Mouse (Mus musculus) ovary, postnatal 10 days (tissue): ENCODE measurements around the gene Map6.

ENCODE experiments used
- DNase-seq: peaks from one replicate; pipeline ENCODE4 v3.0.0; 2022; ENCODE audit warnings: low spot score

Map6 gene

DNA sequence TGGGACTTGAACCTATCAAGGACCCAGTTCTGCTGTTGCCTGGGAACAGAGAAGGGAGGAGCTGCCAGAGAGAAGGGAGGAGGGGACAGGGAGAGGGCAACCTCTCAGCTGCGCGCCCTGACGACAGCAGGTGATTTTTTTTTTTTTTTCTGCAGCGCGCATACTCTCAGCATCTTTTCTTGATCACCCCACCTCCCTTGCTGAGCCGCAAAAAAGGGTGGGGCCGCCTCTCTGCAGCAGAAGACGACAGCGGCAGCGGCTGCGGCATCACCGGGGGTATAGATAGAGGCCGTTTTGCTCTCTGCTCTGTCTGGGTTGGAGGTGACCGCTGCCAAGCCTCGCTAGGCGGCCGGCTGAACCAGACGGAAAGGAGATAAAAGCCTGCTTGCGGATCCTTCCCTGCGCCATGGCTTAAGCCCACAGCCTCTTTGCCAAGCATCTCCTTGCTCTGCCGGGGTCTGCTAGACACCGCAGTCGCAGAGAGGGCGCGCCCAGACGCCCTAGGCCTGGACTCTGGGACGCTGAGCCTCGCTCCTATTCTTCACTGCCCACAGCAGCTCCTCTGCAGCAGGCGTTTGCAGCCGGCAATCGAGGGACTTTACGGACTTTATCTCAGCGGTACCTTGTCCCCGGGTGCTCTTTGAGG lies at the start of gene Map6:
TSS of gene Map6 (plus strand) at position 197 of the 646 bp plus-strand sequence.
- DNase-seq = no peak

GRCm38 (mm10) chr7:99224225-99224624 lies 43.0 kb upstream of the Map6 start:
- DNase-seq = no peak

DNA sequence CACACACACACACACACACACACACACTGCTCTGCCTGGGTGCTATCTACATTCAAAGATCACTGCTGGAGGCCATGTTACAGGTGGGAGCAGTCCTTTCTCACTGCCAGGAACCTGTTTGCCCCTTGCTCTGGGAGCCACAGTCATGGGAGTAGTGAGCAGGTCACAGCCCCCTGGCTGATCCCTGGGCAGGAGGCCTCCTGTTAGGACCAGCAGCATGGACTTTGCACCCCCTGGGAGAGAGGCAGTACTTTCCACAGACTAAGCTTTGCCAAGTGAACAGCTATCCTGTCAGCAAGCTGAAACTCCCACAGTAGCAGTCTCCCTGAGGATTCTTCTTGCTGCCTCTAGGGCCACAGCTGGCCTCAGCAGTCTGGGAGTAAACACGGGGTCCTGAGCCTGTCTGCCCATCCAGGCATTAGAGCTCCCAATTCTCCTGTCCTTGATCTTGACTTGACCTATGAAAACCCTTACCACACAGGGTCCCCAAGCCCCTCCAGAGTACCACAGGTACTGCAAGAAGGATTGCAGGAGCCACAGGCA lies 42.5 kb upstream of the Map6 start:
- DNase-seq = no peak

DNA sequence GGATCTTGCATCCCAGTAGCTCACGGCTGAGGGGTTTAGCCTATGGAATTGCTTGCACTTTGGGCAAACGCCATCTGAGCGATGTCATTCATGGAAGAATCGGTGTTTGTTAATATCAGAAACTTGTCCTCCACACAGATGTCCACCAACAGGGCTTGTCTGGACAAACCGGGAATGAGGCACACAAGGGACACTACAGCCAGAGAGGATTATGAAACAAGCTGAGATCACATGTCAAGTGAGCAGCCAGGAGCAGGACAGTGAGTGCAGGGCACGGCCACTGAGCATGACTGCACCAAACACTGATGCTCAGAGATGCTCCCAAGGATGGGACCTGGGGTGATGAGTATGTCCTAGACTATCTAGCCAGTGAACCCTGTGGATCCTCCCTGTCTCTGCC lies 41.8 kb upstream of the Map6 start:
- DNase-seq = no peak

- DNase-seq = no peak
These were observed 40.6 kb upstream of the Map6 start for GRCm38 (mm10) chr7:99226662-99227061.

DNA sequence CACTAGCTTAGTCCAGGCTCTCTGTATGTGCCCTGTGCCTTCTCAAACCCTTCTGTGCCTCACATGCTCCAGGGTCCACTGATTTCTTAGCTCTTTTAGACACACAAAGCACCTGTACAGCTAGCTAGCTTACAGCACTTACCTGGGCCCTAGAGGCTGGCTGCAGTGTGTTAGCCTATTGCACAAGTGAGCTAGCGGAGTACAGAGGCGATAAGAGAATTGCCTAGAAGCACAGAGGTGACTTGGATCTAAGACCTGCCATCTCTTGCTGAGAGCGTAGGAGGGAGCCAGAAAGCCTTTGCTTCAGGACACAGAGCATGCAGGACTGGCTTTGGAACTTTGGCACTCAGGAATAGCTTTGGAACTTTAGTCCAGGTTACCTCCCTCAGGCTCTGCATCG lies 40.0 kb upstream of the Map6 start:
- DNase-seq = no peak

- no peak for DNase-seq
These were observed 38.4 kb upstream of the Map6 start for GRCm38 (mm10) chr7:99228825-99229224.

DNA sequence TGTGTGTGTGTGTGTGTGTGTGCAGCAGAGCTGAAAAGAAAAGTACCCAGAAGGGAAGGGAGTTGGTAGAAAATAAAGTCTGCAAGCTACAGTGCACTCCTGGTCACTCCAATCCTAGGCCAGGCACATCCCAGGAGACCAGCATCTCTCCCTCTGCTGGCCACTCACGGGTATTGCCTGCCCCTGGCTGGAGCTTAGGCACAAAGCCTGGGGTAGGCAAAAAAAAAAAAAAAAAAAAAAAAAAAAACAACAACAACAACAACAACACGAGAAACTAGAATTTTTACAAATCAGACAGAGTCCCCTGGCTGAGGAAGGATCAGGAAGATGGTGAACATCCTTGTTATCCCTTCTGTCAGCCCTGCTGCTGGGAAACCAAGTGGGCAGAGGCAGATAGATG lies 37.8 kb upstream of the Map6 start:
- DNase-seq = no peak

- no peak for DNase-seq
These were observed 37.0 kb upstream of the Map6 start for GRCm38 (mm10) chr7:99230061-99230747.

DNA sequence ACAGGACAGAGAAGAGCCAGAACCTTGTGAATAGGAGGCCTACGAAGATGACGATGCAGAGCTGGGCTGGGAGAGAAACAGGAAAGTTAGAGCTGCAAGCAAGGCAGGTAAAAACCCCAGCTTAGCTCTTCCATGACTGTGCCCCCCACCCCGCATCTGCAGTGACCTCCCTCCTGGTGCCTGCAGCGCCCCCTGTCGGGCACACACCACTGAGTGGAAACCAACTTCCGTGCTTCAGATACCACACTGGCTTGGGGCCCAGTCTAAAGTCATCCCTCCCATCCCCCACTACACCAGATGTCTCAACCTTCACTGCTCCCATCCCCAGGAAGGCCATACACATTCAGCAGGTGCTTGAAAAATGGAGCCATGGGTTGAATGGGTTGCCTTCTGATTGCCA lies 34.7 kb upstream of the Map6 start:
- no peak for DNase-seq

GRCm38 (mm10) chr7:99234916-99235315 lies 32.3 kb upstream of the Map6 start:
- no peak for DNase-seq

- DNase-seq = no peak
These were observed 31.6 kb upstream of the Map6 start for GRCm38 (mm10) chr7:99235657-99236056.

- no peak for DNase-seq
These were observed 30.2 kb upstream of the Map6 start for GRCm38 (mm10) chr7:99236888-99237660.

DNA sequence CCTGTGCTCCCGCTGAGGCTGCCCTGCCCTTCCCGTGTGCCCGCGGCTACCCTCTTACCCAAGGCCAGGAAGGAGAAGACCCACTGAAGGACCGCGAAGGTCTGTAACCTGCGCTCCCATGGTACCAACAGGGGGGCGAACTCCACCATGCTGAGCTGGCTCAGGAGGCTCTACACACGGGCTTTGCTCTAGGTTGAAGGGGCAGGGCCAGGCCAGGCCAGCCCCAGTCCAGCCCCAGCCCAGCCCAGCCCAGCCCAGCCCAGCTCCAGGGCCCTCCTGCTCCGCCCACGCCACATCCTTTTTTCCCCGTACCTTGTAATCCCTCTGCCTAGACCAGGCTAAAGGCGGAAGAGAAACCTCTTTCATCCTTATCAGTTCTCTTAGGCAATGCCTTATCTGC lies 28.8 kb upstream of the Map6 start, which contains the start of gene Mogat2:
TSS of gene Mogat2 (minus strand) at position 203 of the 400 bp plus-strand sequence.
- DNase-seq = no peak

DNA sequence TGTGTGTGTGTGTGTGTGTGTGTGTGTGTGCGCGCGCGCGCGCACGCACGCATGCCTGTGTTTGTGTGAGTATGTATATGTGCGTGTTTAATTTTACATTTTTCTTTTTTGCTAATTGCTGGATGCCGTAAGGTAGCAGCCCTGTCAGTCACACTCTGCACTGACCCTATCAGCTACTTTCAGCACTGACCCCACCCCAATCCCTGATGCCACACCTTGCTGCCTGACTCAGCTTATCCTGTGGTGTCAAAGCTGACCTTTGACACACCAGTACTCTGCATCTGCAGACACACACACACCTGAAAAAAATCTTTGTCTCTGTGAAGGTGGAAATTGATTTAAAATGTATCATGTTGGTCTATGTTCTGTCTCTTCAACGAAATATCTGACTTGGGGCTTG lies 25.1 kb upstream of the Map6 start:
- DNase-seq = no peak

DNA sequence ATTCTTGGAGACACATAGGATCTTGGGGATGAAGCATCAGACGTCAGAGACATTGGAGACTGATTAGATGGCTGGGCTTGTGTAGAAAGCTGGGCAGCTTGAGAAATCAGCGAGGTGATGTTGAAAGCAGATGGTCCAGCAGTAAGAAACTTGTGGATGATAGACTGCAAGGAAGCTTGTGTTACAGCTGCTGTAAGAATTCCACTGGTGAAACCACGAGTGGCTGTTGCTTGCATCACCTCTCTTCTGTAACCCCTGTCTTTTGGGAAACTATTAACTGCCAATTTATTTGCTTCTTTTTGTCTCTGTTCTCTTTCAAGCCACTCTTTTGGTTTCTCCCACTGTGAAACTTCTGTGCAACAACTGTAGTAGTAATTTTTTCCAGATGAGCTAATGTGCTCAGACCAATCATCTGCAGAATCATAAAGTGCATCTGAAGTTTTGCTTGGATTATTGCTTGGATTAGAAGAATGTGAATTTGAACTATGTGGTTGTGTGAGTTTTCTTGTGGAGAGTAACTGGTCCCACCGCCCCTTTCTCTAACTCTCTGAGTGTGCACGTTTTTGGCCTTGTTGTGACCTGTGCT lies 19.0 kb upstream of the Map6 start:
- no peak for DNase-seq

DNA sequence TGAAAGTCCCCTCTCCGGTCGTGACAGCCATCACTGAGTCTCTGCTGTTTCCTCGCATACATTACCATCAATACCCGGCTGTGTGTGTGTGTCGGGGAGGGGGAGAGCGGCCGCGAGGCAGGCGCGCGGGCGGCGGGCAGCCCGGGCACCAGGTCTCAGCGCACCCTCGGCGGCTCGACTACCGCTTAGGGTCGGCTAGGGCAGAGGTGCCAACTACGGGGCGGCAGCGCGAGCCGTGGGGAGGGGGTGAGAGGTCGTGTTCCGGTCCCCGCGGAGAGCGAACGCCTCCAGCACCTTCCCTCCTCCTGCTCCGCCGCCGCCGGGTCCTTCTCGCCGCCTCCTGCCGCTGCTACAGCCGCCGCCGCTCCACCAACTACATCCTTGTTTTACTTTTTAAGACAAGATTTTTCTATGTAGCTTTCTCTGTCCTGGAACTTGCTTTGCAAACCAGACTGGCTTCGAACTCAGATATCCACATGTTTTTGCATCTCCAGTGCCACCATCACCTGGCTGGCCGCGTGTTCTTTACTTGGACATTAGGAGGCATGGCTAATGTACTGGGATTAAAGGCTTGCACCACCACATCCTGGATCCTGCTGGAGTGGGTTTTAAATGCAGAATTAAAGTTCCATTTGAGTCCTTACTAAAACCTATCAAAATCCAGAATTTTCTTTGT lies 18.2 kb upstream of the Map6 start:
- DNase-seq = no peak

DNA sequence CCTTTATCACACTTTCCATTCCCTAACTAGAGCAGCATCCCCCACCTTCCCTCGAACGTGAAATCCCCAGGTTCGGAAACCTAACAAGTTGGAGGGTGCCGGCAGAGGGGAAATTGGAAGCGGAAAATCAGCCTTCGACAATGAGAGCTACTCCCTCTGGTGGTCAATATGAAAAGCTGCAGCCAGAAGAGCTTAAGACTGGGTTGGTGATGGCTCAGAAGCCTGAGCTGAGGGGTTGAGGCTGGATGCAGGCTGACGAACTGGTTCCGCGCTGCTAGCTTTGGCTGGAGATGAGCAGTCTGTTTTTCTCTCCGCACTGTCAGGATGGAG lies 17.7 kb upstream of the Map6 start:
- no peak for DNase-seq

DNA sequence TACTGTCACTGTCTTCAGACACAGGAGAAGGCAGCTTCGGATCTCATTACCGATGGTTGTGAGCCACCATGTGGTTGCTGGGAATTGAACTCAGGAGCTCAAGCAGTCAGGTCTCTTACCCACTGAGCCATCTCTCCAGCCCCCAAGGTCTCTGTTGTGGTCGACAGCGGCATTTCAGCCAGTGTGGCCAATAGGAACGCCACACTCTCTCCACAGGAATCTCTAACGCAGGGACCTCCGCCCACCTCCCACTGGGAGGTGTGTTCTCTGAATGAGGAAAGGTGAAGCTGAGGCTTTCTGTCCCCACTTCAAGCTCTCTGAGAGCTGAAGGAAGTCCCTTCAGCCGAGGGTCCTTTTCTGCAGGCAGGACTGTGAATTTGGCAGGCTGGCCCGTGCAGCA lies 16.9 kb upstream of the Map6 start:
- no peak for DNase-seq

DNA sequence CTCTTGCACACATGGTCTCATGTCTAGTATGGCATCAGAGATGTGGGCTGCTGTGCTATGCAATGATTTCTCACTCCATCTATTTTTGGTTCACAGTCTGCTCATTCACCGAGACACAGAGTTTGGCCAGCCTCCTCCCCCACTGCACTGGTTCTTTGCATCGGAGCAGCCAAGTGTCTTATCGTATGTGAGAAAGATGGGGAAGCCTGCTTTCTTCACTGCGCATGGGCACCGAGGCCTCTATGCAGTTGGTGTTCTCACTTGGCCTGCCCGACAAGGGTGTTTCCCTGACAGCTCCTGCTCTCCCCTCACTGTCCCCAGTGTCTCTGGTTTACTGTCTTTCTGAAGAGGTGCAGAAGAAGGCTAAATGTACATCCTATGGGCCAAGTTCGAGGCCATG lies 12.2 kb upstream of the Map6 start:
- DNase-seq = no peak

GRCm38 (mm10) chr7:99261900-99262299 lies 5.3 kb upstream of the Map6 start:
- DNase-seq = no peak

DNA sequence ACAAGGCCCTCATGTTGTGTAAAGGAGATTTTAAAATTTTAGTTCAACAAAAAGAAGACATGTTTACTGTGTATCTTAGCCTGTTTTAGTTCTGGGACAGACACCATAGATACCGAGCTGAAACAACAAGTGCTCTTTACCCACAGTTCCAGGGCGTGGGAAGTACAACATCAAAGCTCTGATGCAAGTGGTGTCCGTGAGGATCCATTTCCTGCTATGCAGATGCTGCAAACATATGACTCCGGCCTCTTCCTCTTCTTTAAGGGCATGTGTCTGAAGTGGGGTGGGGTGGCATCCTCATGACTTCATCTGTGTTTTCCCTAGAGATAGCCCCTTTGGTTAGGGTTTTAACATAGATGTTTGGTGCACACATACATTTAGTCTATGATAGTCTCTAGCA lies 3.7 kb upstream of the Map6 start:
- no peak for DNase-seq
